Mouse (Mus musculus): Measurements from ENCODE around the gene Glyr1. TPM values are rescaled to one million over a fixed set of nuclear protein-coding genes. Genes with fewer than 3 reads are reported as not detected.
A peak's percentile ranks its signal among the peaks of the same experiment; 100 is the strongest.

The Glyr1 gene
- total and polyA plus RNA-seq, 3 experiments = 44.8 to 103 (median 68.7) TPM

GRCm38 (mm10) chr16:5014578-5014977, 35.1 kb downstream of the Glyr1 start:
- H3K27ac ChIP-seq (ENCODE audit: control insufficient read depth, low read depth, low read length) = no peak overlapping the region
- H3K9me3 ChIP-seq (replicated peaks; ENCODE audit: insufficient read depth, low read length) = no peaks in the 10 kb centered on the region
- no peaks in the 10 kb centered on the region for H3K27me3 ChIP-seq (ENCODE audit: control insufficient read depth in 1 of 2, insufficient read depth in 2 of 2, low read length in 2 of 2)
- peaks cover 2 to 6% of the 10 kb centered on the region in 2 experiments for H3K36me3 ChIP-seq (ENCODE audit: control insufficient read depth in 1 of 2, insufficient read depth in 2 of 2, low read length in 2 of 2)
- TF ChIP-seq BHLHE40 (IDR thresholded peaks at IDR 0.05; ENCODE audit: borderline replicate concordance, low read depth, low read length) (no peak), POLR2A (IDR thresholded peaks at IDR 0.05; ENCODE audit: control insufficient read depth in 1 of 2, insufficient read depth in 1 of 2, low read depth in 1 of 2, low read length in 2 of 2, poor library complexity in 1 of 2) (0 out of 4 replicates have a peak, but pooled peaks of 1 of the 2 experiments have one; percentile 4)
- H3K9ac ChIP-seq (ENCODE audit: control insufficient read depth, low read depth, low read length, poor library complexity, severe bottlenecking) = no peak overlapping the region
- H3K4me3 ChIP-seq (ENCODE audit: control insufficient read depth in 1 of 2, insufficient read depth in 1 of 2, low read depth in 2 of 2, low read length in 2 of 2) = no peak overlapping the region
- H3K4me1 ChIP-seq (ENCODE audit: control insufficient read depth in 1 of 2, insufficient read depth in 2 of 2, low read length in 2 of 2) = peaks cover 0 to 15% of the 10 kb centered on the region in 2 experiments; a peak in 2 of 4 replicates
- H3K79me2 ChIP-seq (ENCODE audit: control insufficient read depth, insufficient read depth, low read length, poor library complexity) = no peaks in the 10 kb centered on the region
- peak; percentile 9 for DNase-seq (ENCODE audit: low read depth, low spot score)

DNA sequence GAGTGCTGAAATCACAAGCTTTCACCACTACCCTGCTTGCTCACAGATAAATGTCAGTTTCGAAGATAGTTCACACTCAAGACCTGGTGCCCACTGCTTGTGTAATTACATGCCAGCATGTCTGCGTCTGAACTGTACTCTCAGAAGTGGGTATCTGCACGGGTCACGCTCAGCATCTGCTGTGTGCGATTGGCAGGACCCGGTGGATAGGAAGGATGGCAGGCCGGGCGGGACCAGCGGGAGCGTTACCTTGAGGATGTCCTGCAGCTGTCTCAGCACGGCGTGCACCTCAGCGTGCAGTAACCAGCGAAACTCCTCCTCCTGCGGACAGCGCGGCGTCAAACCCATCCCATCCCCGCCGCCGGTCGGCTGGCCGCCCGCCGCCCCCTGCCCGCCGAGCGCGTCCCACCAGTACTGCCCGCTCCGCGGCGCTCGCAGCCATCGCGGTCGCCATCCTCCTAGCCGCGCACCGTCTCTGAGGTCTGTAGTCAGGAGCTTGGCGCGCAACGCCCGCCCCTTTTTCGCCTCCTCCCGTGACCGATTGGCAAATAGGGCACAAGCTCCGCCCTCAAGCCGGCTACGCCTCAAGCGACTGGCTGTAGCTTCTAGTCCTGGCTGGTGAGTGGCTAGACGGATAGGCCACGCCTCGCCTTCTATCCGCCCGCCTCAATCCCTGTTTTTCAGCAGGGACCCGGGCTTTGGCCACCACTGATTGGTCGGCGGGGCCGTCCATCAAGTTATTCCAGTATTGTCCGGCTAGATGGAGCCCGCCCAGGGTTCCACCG, 36.4 kb downstream of the Glyr1 start, which contains the start of gene Rogdi:
Gene Rogdi, minus strand, starts transcription at position 500 of the 785 bp plus-strand sequence.
- Histone ChIP-seq H3K36me3 (ENCODE audit: control insufficient read depth in 1 of 2, insufficient read depth in 2 of 2, low read length in 2 of 2) (peaks cover 2 to 6% of the 10 kb centered on the region in 2 experiments; a peak in 3 of 4 replicates), H3K9me3 (replicated peaks; ENCODE audit: insufficient read depth, low read length) (no peaks in the 10 kb centered on the region), H3K4me3 (ENCODE audit: control insufficient read depth in 1 of 2, insufficient read depth in 1 of 2, low read depth in 2 of 2, low read length in 2 of 2) (peak within 1 kb of the TSS; percentile 39 to 65), H3K79me2 (ENCODE audit: control insufficient read depth, insufficient read depth, low read length, poor library complexity) (no peaks in the 10 kb centered on the region), H3K27me3 (ENCODE audit: control insufficient read depth in 1 of 2, insufficient read depth in 2 of 2, low read length in 2 of 2) (no peaks in the 10 kb centered on the region), H3K4me1 (ENCODE audit: control insufficient read depth in 1 of 2, insufficient read depth in 2 of 2, low read length in 2 of 2) (peaks cover 0 to 15% of the 10 kb centered on the region in 2 experiments; a peak in 2 of 4 replicates), H3K9ac (ENCODE audit: control insufficient read depth, low read depth, low read length, poor library complexity, severe bottlenecking) (peak within 1 kb of the TSS; percentile 38), H3K27ac (ENCODE audit: control insufficient read depth, low read depth, low read length) (peak within 1 kb of the TSS; percentile 20)
- peak; percentile 99 for DNase-seq (ENCODE audit: low read depth, low spot score)
- 0 out of 2 replicates have a peak, but pooled peaks have one; percentile 31 for TF ChIP-seq USF1 (IDR thresholded peaks at IDR 0.05; ENCODE audit: low read depth, low read length)
- no peak for TF ChIP-seq SMC3 (IDR thresholded peaks at IDR 0.05; ENCODE audit: low read depth, low read length)
- TF ChIP-seq MAX (IDR thresholded peaks at IDR 0.05; ENCODE audit: low read length) = peak; percentile 41; the same call in 1 of the 2 replicates
- no peak for TF ChIP-seq TCF12 (IDR thresholded peaks at IDR 0.05; ENCODE audit: low read depth, low read length)
- TF ChIP-seq HCFC1 (IDR thresholded peaks at IDR 0.05; ENCODE audit: low read depth, low read length) = no peak
- peak; percentile 33 for TF ChIP-seq CHD2 (IDR thresholded peaks at IDR 0.05; ENCODE audit: low read length)
- TF ChIP-seq CTCF (IDR thresholded peaks at IDR 0.05 in 2 of 3, conservative IDR thresholded peaks at IDR 0.05 in 1 of 3; ENCODE audit: control insufficient read depth in 1 of 3, insufficient read depth in 1 of 3, low read depth in 2 of 3, low read length in 3 of 3, poor library complexity in 1 of 3, severe bottlenecking in 1 of 3) = 0 out of 6 replicates have a peak, but pooled peaks of 1 of the 3 experiments have one; percentile 15
- TF ChIP-seq GATA1 (IDR thresholded peaks at IDR 0.05; ENCODE audit: low read depth, low read length) = no peak
- no peak for TF ChIP-seq ELF1 (IDR thresholded peaks at IDR 0.05; ENCODE audit: low read depth, low read length)
- TF ChIP-seq ZKSCAN1 (IDR thresholded peaks at IDR 0.05; ENCODE audit: low read depth, low read length) = no peak
- TF ChIP-seq NRF1 (IDR thresholded peaks at IDR 0.05; ENCODE audit: insufficient read depth, low read depth, low read length, poor library complexity, severe bottlenecking) = 0 out of 2 replicates have a peak, but pooled peaks have one; percentile 26
- peak; percentile 22; the same call in 1 of the 2 replicates for TF ChIP-seq NELFE (IDR thresholded peaks at IDR 0.05; ENCODE audit: low read depth, low read length)
- peak; percentile 60; the same call in 1 of the 2 replicates for TF ChIP-seq SIN3A (IDR thresholded peaks at IDR 0.05; ENCODE audit: low read length)
- TF ChIP-seq UBTF (IDR thresholded peaks at IDR 0.05; ENCODE audit: borderline replicate concordance, insufficient read depth, low read depth, low read length) = no peak
- no peak; the same call in 1 of the 2 replicates for TF ChIP-seq POLR2AphosphoS5 (IDR thresholded peaks at IDR 0.05; ENCODE audit: borderline replicate concordance, low read depth, low read length)
- TF ChIP-seq RAD21 (IDR thresholded peaks at IDR 0.05; ENCODE audit: low read depth, low read length) = no peak
- TF ChIP-seq CHD1 (IDR thresholded peaks at IDR 0.05; ENCODE audit: low read depth, low read length) = no peak
- TF ChIP-seq POLR2A (IDR thresholded peaks at IDR 0.05; ENCODE audit: control insufficient read depth in 1 of 2, insufficient read depth in 1 of 2, low read depth in 1 of 2, low read length in 2 of 2, poor library complexity in 1 of 2) = peak; percentile 54 to 60; a peak in 2 of 4 replicates
- TF ChIP-seq POLR2AphosphoS2 (IDR thresholded peaks at IDR 0.05; ENCODE audit: low read length) = peak; percentile 42; the same call in 1 of the 2 replicates
